Mouse (Mus musculus): ENCODE measurements at regions not wholly inside any gene's neighbourhood (a gene's known extent, or its start where the extent isn't known, plus 50 kb on each side); places are given as distances from the start of the nearest gene placed in this dataset.

DNA sequence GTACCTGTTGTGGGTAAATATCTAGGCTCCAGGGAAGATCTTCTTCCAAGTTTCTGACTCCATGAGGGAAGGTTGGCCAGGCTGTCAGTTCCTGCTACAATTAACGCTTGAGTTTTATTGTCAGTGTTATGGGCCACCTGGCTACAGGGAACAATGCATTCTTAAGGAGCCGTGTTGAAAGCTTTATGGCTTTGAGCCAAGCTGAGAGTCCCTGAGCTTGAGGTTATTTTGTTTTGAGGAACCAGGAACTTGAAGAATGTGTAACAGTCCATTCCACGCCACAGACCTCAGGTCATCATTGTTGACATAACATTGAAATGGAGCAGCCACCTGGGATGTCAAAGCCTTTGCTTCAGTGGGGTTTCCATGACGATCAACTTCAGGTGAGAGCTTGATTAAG lies 71.6 kb upstream of the Lhx8 start:
- TF ChIP-seq ZC3H11A (IDR thresholded peaks at IDR 0.05; ENCODE audit: borderline replicate concordance, low read depth, low read length) (no peak), ZNF384 (IDR thresholded peaks at IDR 0.05; ENCODE audit: low read depth, low read length) (no peak), CHD2 (IDR thresholded peaks at IDR 0.05; ENCODE audit: low read depth, low read length) (no peak), MAFK (IDR thresholded peaks at IDR 0.05; ENCODE audit: insufficient read depth, low read depth, low read length) (no peak), HCFC1 (IDR thresholded peaks at IDR 0.05; ENCODE audit: borderline replicate concordance, insufficient read depth, low read length) (no peak)

Measured in ES-E14 (cell line).